Mouse (Mus musculus): Measurements from ENCODE around the gene 1700074P13Rik. TPM values are rescaled to one million over a fixed set of nuclear protein-coding genes. Genes with fewer than 3 reads are reported as not detected.
A peak's percentile ranks its signal among the peaks of the same experiment; 100 is the strongest.
"Not testable (repeated sequence)": the region's sequence is repeated elsewhere in the genome, so short reads cannot be mapped to it uniquely, and the experiment has no call there.

The 1700074P13Rik gene
- polyA plus RNA-seq (2014; fragmentation: Nextera tagmentation; extraction: Ambion mirVana), result not detected in 2 replicates

DNA sequence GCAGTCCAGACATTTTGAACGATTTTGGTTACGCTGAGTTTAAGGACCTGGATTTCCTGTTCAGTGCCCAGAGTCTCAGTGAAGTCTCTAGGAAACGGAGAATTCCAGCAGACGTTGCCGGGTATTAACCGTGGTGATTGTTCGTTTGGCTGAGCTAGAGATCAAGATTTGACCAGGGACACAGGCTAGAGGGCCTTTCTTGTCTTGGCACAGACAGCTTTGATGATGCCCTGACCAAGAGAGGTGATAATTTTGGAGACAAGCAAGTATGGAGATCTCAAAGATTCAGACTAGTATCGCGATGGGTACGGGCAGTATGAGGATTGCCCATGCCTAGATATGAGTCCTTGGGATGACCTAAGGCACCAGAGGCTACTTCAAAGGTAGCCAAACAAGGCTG, at the start of gene 1700074P13Rik:
Gene 1700074P13Rik (minus strand): TSS at position 101 of the 400 bp plus-strand sequence.
- DNase-seq (no peak), ATAC-seq (ENCODE audit: insufficient read depth) (no peak)
- 90% methylated on average over 10 of the region's 10 CpGs for WGBS
- H3K9ac ChIP-seq, result no peak within 1 kb of the TSS
- H3K36me3 ChIP-seq (ENCODE audit: insufficient read depth), result no peaks in the 10 kb centered on the region
- H3K27ac ChIP-seq (ENCODE audit: low read depth), result no peak within 1 kb of the TSS
- no peaks in the 10 kb centered on the region for H3K4me1 ChIP-seq (ENCODE audit: insufficient read depth)
- no peaks in the 10 kb centered on the region for H3K27me3 ChIP-seq (ENCODE audit: insufficient read depth, low read length)
- H3K9me3 ChIP-seq (ENCODE audit: low read depth, low read length), result no peaks in the 10 kb centered on the region
- no peak within 1 kb of the TSS for H3K4me2 ChIP-seq
- H3K4me3 ChIP-seq (ENCODE audit: low read depth, low read length), result no peak within 1 kb of the TSS
- TF ChIP-seq CTCF (IDR thresholded peaks at IDR 0.05; ENCODE audit: low read depth), result no peak

DNA sequence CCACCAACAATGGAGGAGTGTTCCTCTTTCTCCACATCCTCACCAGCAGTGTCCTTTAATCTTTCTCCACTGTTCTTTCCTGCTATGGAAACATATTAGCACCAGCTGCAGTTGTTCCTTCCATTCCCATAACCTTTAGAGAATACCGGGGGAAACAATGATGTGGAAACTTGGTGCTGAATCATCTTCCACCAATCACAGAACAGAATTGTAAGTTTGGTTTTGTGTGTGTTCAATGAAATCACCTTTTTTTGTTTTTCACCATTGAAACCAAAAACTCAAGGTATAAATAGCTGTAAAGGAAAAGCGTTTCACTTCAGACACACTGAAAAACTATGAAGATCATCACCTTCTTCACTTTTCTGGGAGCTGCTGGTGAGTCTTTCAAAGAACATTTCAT, 24.1 kb upstream of the 1700074P13Rik start, which contains the start of gene 1810009J06Rik:
Gene 1810009J06Rik (plus strand): TSS at position 301 of the 400 bp plus-strand sequence.
- not testable (repeated sequence) for H3K4me1 ChIP-seq (ENCODE audit: insufficient read depth); H3K36me3 ChIP-seq (ENCODE audit: insufficient read depth); H3K27me3 ChIP-seq (ENCODE audit: insufficient read depth, low read length); H3K4me3 ChIP-seq (ENCODE audit: low read depth, low read length); H3K27ac ChIP-seq (ENCODE audit: low read depth); H3K9ac ChIP-seq; DNase-seq; H3K4me2 ChIP-seq; H3K9me3 ChIP-seq (ENCODE audit: low read depth, low read length); ATAC-seq (ENCODE audit: insufficient read depth)
- 87% methylated on average over 2 of the region's 2 CpGs for WGBS

DNA sequence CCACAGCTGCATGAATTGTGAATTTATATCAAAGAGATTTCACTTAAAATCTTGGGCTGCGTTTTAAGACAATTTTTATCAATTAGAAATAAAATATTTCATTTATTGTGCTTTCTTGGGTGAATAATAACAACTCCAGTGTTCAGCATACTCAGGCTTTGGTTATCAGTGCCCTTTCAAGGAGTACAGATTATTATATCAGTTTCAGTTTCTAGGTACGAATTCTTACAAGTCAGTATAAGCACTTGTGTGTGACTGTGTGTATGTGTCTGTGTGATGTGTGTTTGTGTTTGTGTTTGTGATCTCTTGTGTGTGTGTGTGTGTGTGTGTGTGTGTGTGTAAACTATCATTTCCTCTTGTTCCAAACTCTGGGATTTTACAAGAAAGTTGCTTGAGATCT, 13.4 kb upstream of the 1700074P13Rik start:
- Histone ChIP-seq H3K9me3 (ENCODE audit: low read depth, low read length) (no peaks in the 10 kb centered on the region), H3K9ac (no peak overlapping the region), H3K27me3 (ENCODE audit: insufficient read depth, low read length) (no peaks in the 10 kb centered on the region), H3K4me1 (ENCODE audit: insufficient read depth) (no peaks in the 10 kb centered on the region), H3K4me3 (ENCODE audit: low read depth, low read length) (no peak overlapping the region), H3K27ac (ENCODE audit: low read depth) (no peak overlapping the region), H3K36me3 (ENCODE audit: insufficient read depth) (no peaks in the 10 kb centered on the region), H3K4me2 (no peak overlapping the region)
- no peak for TF ChIP-seq CTCF (IDR thresholded peaks at IDR 0.05; ENCODE audit: low read depth)
- DNase-seq, result no peak
- ATAC-seq (ENCODE audit: insufficient read depth), result no peak
- 45% methylated on average over 2 of the region's 2 CpGs for WGBS

DNA sequence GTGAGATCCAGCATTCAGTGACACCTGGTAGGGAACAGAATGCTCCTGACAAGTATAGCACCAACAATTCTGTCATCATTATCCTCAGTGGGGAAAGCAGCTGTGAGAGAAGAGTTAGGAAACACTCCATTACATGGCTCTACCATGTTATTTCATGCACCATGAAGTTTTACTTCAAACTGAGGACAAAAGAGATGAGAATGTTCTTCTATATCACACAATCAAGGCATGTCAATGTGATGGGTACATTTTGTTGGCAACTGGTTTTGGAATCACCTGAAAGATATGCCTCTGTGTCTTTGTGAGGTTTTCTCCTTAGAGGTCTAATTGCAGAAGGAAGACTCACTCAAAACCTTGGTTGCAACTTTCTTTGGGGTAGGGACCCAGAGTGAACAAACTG, 11.4 kb upstream of the 1700074P13Rik start, which contains the start of gene Gm4744:
Gene Gm4744 (minus strand): TSS at position 101 of the 400 bp plus-strand sequence.
- H3K27me3 ChIP-seq (ENCODE audit: insufficient read depth, low read length), result no peaks in the 10 kb centered on the region
- no peak within 1 kb of the TSS for H3K9ac ChIP-seq
- no peak within 1 kb of the TSS for H3K27ac ChIP-seq (ENCODE audit: low read depth)
- no peak within 1 kb of the TSS for H3K4me3 ChIP-seq (ENCODE audit: low read depth, low read length)
- ATAC-seq (ENCODE audit: insufficient read depth), result no peak
- DNase-seq, result no peak
- H3K4me2 ChIP-seq, result no peak within 1 kb of the TSS
- H3K9me3 ChIP-seq (ENCODE audit: low read depth, low read length), result no peaks in the 10 kb centered on the region
- no peak for TF ChIP-seq CTCF (IDR thresholded peaks at IDR 0.05; ENCODE audit: low read depth)
- H3K4me1 ChIP-seq (ENCODE audit: insufficient read depth), result no peaks in the 10 kb centered on the region
- no peaks in the 10 kb centered on the region for H3K36me3 ChIP-seq (ENCODE audit: insufficient read depth)

DNA sequence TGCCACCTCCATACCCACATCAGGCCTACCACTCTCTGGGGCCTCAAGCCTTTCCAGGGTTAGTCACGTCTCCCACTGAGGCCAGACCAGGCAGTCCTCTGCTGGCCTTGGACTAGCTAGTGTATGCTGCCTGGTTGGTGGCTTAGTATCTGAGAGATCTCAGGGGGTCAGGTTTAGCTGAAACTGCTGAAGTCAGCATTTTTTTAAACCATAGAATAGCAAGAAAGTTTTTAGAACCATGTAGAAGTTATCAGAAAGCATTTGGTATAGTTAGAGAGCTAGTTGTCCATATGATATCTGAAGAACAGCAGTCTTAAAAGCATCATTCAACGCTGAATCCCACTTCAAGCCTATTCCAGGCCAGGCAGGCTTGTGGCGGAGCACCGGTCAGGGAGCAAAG, 20.4 kb downstream of the 1700074P13Rik start:
- Histone ChIP-seq H3K4me1 (ENCODE audit: insufficient read depth) (no peaks in the 10 kb centered on the region), H3K9me3 (ENCODE audit: low read depth, low read length) (no peaks in the 10 kb centered on the region), H3K27ac (ENCODE audit: low read depth) (no peak overlapping the region), H3K4me3 (ENCODE audit: low read depth, low read length) (no peak overlapping the region), H3K36me3 (ENCODE audit: insufficient read depth) (no peaks in the 10 kb centered on the region), H3K9ac (no peak overlapping the region), H3K4me2 (no peak overlapping the region), H3K27me3 (ENCODE audit: insufficient read depth, low read length) (no peaks in the 10 kb centered on the region)
- WGBS, result 79% methylated on average over 4 of the region's 4 CpGs
- ATAC-seq (ENCODE audit: insufficient read depth), result no peak
- no peak for TF ChIP-seq CTCF (IDR thresholded peaks at IDR 0.05; ENCODE audit: low read depth)
- no peak for DNase-seq

DNA sequence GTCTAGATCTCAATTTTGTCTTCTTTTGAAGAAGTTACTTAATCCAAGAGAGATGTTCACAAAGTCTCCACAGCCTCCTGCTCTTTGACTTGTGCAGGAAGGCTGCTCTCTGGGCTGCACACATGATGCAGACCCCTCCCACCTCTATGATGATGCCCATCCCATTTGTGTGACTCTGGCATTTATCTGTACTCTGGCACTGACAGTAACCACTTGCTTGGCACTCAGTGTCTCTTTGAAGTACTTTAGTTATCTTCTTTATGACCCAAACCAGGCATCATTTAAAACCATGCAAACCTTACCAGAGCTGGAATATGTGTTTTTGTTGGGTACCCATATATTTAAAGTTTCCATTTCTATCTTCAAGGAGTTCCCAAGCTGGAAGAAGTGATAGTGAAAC, 40.1 kb downstream of the 1700074P13Rik start, which contains the start of gene Prss58:
Gene Prss58 (minus strand): TSS at position 101 of the 400 bp plus-strand sequence.
- no peak for TF ChIP-seq CTCF (IDR thresholded peaks at IDR 0.05; ENCODE audit: low read depth)
- H3K4me3 ChIP-seq (ENCODE audit: low read depth, low read length), result no peak within 1 kb of the TSS
- no peaks in the 10 kb centered on the region for H3K36me3 ChIP-seq (ENCODE audit: insufficient read depth)
- no peak within 1 kb of the TSS for H3K4me2 ChIP-seq
- ATAC-seq (ENCODE audit: insufficient read depth) (no peak), DNase-seq (no peak)
- no peak within 1 kb of the TSS for H3K27ac ChIP-seq (ENCODE audit: low read depth)
- no peak within 1 kb of the TSS for H3K9ac ChIP-seq
- no peaks in the 10 kb centered on the region for H3K4me1 ChIP-seq (ENCODE audit: insufficient read depth)
- no peaks in the 10 kb centered on the region for H3K27me3 ChIP-seq (ENCODE audit: insufficient read depth, low read length)
- H3K9me3 ChIP-seq (ENCODE audit: low read depth, low read length), result no peaks in the 10 kb centered on the region

DNA sequence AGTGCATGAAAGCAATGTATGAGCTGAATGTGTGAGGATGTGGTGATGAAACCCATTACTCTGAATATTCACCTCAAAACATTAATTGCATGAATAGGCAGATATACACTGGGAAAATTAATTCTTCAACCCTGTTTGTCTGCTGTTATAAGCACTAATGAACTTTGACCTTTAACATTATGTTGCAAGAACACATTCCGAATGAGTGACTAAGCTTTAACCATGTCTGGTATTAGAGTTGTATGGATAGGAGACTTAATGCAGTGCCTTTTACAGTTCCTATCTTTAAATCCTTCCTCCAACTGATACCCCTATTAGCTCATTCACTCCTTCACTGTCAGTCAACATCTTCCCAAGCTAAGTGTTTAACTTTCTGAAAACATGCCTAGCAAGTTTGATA, 45.6 kb downstream of the 1700074P13Rik start:
- Histone ChIP-seq H3K36me3 (ENCODE audit: insufficient read depth) (no peaks in the 10 kb centered on the region), H3K27me3 (ENCODE audit: insufficient read depth, low read length) (no peaks in the 10 kb centered on the region), H3K9me3 (ENCODE audit: low read depth, low read length) (no peaks in the 10 kb centered on the region), H3K4me2 (no peak overlapping the region), H3K4me1 (ENCODE audit: insufficient read depth) (no peaks in the 10 kb centered on the region), H3K4me3 (ENCODE audit: low read depth, low read length) (no peak overlapping the region), H3K27ac (ENCODE audit: low read depth) (no peak overlapping the region), H3K9ac (no peak overlapping the region)
- ATAC-seq (ENCODE audit: insufficient read depth) (no peak), DNase-seq (no peak)
- WGBS, result 56% methylated on average over 1 of the region's 1 CpGs
- TF ChIP-seq CTCF (IDR thresholded peaks at IDR 0.05; ENCODE audit: low read depth), result no peak

DNA sequence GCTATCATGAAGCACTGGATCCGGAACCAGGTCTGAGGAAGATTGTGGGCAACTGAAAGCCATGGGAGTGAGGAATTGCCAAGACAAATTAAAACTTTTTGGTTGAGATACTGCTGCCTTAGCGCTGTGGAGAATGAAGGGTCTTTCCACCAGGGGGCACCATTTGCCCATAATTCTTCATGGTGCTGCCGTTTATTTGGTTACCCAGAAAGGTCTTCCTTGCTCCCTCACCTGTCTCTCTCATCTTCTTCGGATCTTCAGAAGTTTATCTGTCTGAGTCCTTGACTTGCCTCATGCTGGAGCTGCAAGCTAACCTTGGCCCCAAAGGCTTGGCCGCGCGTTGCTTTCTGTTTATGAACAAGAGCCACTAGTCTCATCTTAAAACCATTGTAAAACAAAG, 46.8 kb downstream of the 1700074P13Rik start:
- Histone ChIP-seq H3K36me3 (ENCODE audit: insufficient read depth) (no peaks in the 10 kb centered on the region), H3K27me3 (ENCODE audit: insufficient read depth, low read length) (no peaks in the 10 kb centered on the region), H3K9me3 (ENCODE audit: low read depth, low read length) (no peaks in the 10 kb centered on the region), H3K4me1 (ENCODE audit: insufficient read depth) (no peaks in the 10 kb centered on the region), H3K27ac (ENCODE audit: low read depth) (no peak overlapping the region), H3K4me2 (no peak overlapping the region), H3K4me3 (ENCODE audit: low read depth, low read length) (no peak overlapping the region), H3K9ac (no peak overlapping the region)
- DNase-seq, result peak; percentile 30
- no peak for ATAC-seq (ENCODE audit: insufficient read depth)
- 38% methylated on average over 7 of the region's 7 CpGs for WGBS
- peak; percentile 46 for TF ChIP-seq CTCF (IDR thresholded peaks at IDR 0.05; ENCODE audit: low read depth)

Measured in lung, embryonic 14.5 days (tissue).